Mouse (Mus musculus) stomach, embryonic 15.5 days (tissue): Measurements from ENCODE around the gene Gpm6a. TPM values are rescaled to one million over a fixed set of nuclear protein-coding genes. Genes with fewer than 3 reads are reported as not detected.

Source experiments
- ATAC-seq: fragments of 200-750 bp; cut with Nextera tagmentation; 2 replicates; pipeline ENCODE4 v1.8.0; 2017; ENCODE audit warnings: low read depth, moderate number of reproducible peaks, moderate TSS enrichment; ENCODE audit not compliant: insufficient read depth, low FRiP score
- H3K27ac ChIP-seq: fragments of 300-500 bp; sonication (generic); 2 replicates; pipeline ENCODE4 v1.5.1; 2015; ENCODE audit warnings: mild to moderate bottlenecking, inconsistent platforms
- H3K27me3 ChIP-seq: fragments of 300-500 bp; sonication (generic); replicated peaks from 2 replicates; pipeline ENCODE4 v1.6.1; 2015; ENCODE audit warnings: inconsistent platforms
- H3K36me3 ChIP-seq: fragments of 300-500 bp; sonication (generic); 2 replicates; pipeline ENCODE4 v1.6.1; 2015; ENCODE audit warnings: inconsistent platforms
- H3K4me1 ChIP-seq: fragments of 300-500 bp; sonication (generic); 2 replicates; pipeline ENCODE4 v1.6.1; 2015; ENCODE audit warnings: inconsistent platforms
- H3K4me2 ChIP-seq: fragments of 300-500 bp; sonication (generic); 2 replicates; pipeline ENCODE4 v1.6.1; 2015; ENCODE audit warnings: mild to moderate bottlenecking, inconsistent platforms
- H3K4me3 ChIP-seq: fragments of 300-500 bp; sonication (generic); replicated peaks from 2 replicates; pipeline ENCODE4 v1.5.1; 2015; ENCODE audit warnings: inconsistent platforms
- H3K9ac ChIP-seq: fragments of 300-500 bp; sonication (generic); 2 replicates; pipeline ENCODE4 v1.6.1; 2015; ENCODE audit warnings: inconsistent platforms
- H3K9me3 ChIP-seq: fragments of 300-500 bp; sonication (generic); 2 replicates; pipeline ENCODE4 v1.6.1; 2016; ENCODE audit warnings: inconsistent platforms
- WGBS: fragments of 180-500 bp; shearing (Covaris S2); methylation state at CpG from one replicate; pipeline ENCODE4 v1.1.7; 2015; 5-methylcytosine and 5-hydroxymethylcytosine counted together
- polyA plus RNA-seq: library from polyadenylated mRNA; unstranded; fragments of >200 nt; fragmentation: Nextera tagmentation; extraction: Ambion mirVana; gene quantifications from 2 replicates; pipeline ENCODE4 v1.2.1, GENCODE M21; 2015

Gpm6a gene
- polyA plus RNA-seq, 1 experiment from 2014 or later = 15.1 TPM

GRCm38 (mm10) chr8:54961571-54961970, 6.9 kb downstream of the Gpm6a start:
- H3K4me2 ChIP-seq = no peak overlapping the region
- no peak overlapping the region for H3K9ac ChIP-seq
- H3K36me3 ChIP-seq = no peaks in the 10 kb centered on the region
- no peak overlapping the region for H3K27ac ChIP-seq
- no peak overlapping the region for H3K4me3 ChIP-seq
- H3K27me3 ChIP-seq = no peaks in the 10 kb centered on the region
- H3K4me1 ChIP-seq = no peaks in the 10 kb centered on the region
- no peaks in the 10 kb centered on the region for H3K9me3 ChIP-seq
- ATAC-seq = no peak

GRCm38 (mm10) chr8:54975020-54975419, 20.4 kb downstream of the Gpm6a start:
- H3K4me2 ChIP-seq = no peak overlapping the region
- no peak for ATAC-seq
- no peak overlapping the region for H3K27ac ChIP-seq
- H3K4me1 ChIP-seq = no peaks in the 10 kb centered on the region
- no peak overlapping the region for H3K4me3 ChIP-seq
- 83% methylated on average over 1 of the region's 1 CpGs for WGBS
- H3K36me3 ChIP-seq = no peaks in the 10 kb centered on the region
- H3K27me3 ChIP-seq = no peaks in the 10 kb centered on the region
- H3K9ac ChIP-seq = no peak overlapping the region
- no peaks in the 10 kb centered on the region for H3K9me3 ChIP-seq

GRCm38 (mm10) chr8:54975506-54975905, 20.9 kb downstream of the Gpm6a start:
- no peaks in the 10 kb centered on the region for H3K4me1 ChIP-seq
- ATAC-seq = no peak
- no peak overlapping the region for H3K4me3 ChIP-seq
- 65% methylated on average over 2 of the region's 2 CpGs for WGBS
- H3K9me3 ChIP-seq = no peaks in the 10 kb centered on the region
- H3K27me3 ChIP-seq = no peaks in the 10 kb centered on the region
- no peak overlapping the region for H3K4me2 ChIP-seq
- no peak overlapping the region for H3K27ac ChIP-seq
- H3K9ac ChIP-seq = no peak overlapping the region
- H3K36me3 ChIP-seq = no peaks in the 10 kb centered on the region

GRCm38 (mm10) chr8:54975927-54976326, 21.3 kb downstream of the Gpm6a start:
- H3K9ac ChIP-seq = no peak overlapping the region
- no peak for ATAC-seq
- no peak overlapping the region for H3K4me2 ChIP-seq
- H3K27ac ChIP-seq = no peak overlapping the region
- no peaks in the 10 kb centered on the region for H3K27me3 ChIP-seq
- WGBS = 87% methylated on average over 2 of the region's 2 CpGs
- no peak overlapping the region for H3K4me3 ChIP-seq
- H3K36me3 ChIP-seq = no peaks in the 10 kb centered on the region
- H3K9me3 ChIP-seq = no peaks in the 10 kb centered on the region
- no peaks in the 10 kb centered on the region for H3K4me1 ChIP-seq

GRCm38 (mm10) chr8:54976663-54977062, 22.0 kb downstream of the Gpm6a start:
- WGBS = 62% methylated on average over 1 of the region's 1 CpGs
- Histone ChIP-seq H3K4me1 (no peaks in the 10 kb centered on the region), H3K27me3 (no peaks in the 10 kb centered on the region), H3K36me3 (no peaks in the 10 kb centered on the region), H3K27ac (no peak overlapping the region), H3K4me3 (no peak overlapping the region), H3K9ac (no peak overlapping the region), H3K9me3 (no peaks in the 10 kb centered on the region), H3K4me2 (no peak overlapping the region)
- ATAC-seq = no peak

GRCm38 (mm10) chr8:54986791-54987190, 32.1 kb downstream of the Gpm6a start:
- 64% methylated on average over 2 of the region's 2 CpGs for WGBS

GRCm38 (mm10) chr8:54989093-54989492, 34.5 kb downstream of the Gpm6a start:
- no peak overlapping the region for H3K4me2 ChIP-seq
- H3K9me3 ChIP-seq = no peaks in the 10 kb centered on the region
- no peak overlapping the region for H3K9ac ChIP-seq
- no peaks in the 10 kb centered on the region for H3K27me3 ChIP-seq
- no peaks in the 10 kb centered on the region for H3K36me3 ChIP-seq
- H3K27ac ChIP-seq = no peak overlapping the region
- H3K4me1 ChIP-seq = no peaks in the 10 kb centered on the region
- WGBS = 18% methylated on average over 2 of the region's 2 CpGs
- no peak for ATAC-seq
- H3K4me3 ChIP-seq = no peak overlapping the region

More at GRCm38 (mm10) chr8:54986791-54987190, 32.1 kb downstream of the Gpm6a start:
- no peak overlapping the region for H3K4me3 ChIP-seq
- no peaks in the 10 kb centered on the region for H3K4me1 ChIP-seq
- no peak for ATAC-seq
- H3K4me2 ChIP-seq = no peak overlapping the region
- no peaks in the 10 kb centered on the region for H3K27me3 ChIP-seq
- H3K9ac ChIP-seq = no peak overlapping the region
- no peaks in the 10 kb centered on the region for H3K36me3 ChIP-seq
- H3K27ac ChIP-seq = no peak overlapping the region
- H3K9me3 ChIP-seq = no peaks in the 10 kb centered on the region

GRCm38 (mm10) chr8:54991840-54992609, 37.4 kb downstream of the Gpm6a start:
- Histone ChIP-seq H3K27ac (no peak overlapping the region), H3K9me3 (no peaks in the 10 kb centered on the region), H3K9ac (no peak overlapping the region), H3K36me3 (no peaks in the 10 kb centered on the region), H3K27me3 (no peaks in the 10 kb centered on the region), H3K4me2 (no peak overlapping the region), H3K4me3 (no peak overlapping the region), H3K4me1 (no peaks in the 10 kb centered on the region)
- WGBS = 58% methylated on average over 3 of the region's 3 CpGs
- no peak for ATAC-seq

GRCm38 (mm10) chr8:54995662-54996061, 41.0 kb downstream of the Gpm6a start:
- no peak overlapping the region for H3K27ac ChIP-seq
- H3K4me1 ChIP-seq = no peaks in the 10 kb centered on the region
- no peak overlapping the region for H3K4me2 ChIP-seq
- no peak overlapping the region for H3K9ac ChIP-seq
- H3K9me3 ChIP-seq = no peaks in the 10 kb centered on the region
- H3K4me3 ChIP-seq = no peak overlapping the region
- ATAC-seq = no peak
- H3K27me3 ChIP-seq = no peaks in the 10 kb centered on the region
- 67% methylated on average over 1 of the region's 1 CpGs for WGBS
- H3K36me3 ChIP-seq = no peaks in the 10 kb centered on the region

GRCm38 (mm10) chr8:55002398-55002797, 47.8 kb downstream of the Gpm6a start:
- no peak overlapping the region for H3K27ac ChIP-seq
- no peaks in the 10 kb centered on the region for H3K27me3 ChIP-seq
- no peak overlapping the region for H3K9ac ChIP-seq
- H3K4me2 ChIP-seq = no peak overlapping the region
- no peak for ATAC-seq
- no peaks in the 10 kb centered on the region for H3K4me1 ChIP-seq
- H3K9me3 ChIP-seq = no peaks in the 10 kb centered on the region
- no peak overlapping the region for H3K4me3 ChIP-seq
- H3K36me3 ChIP-seq = no peaks in the 10 kb centered on the region
- 84% methylated on average over 1 of the region's 1 CpGs for WGBS

GRCm38 (mm10) chr8:55002946-55003345, 48.3 kb downstream of the Gpm6a start:
- H3K9ac ChIP-seq = no peak overlapping the region
- no peaks in the 10 kb centered on the region for H3K27me3 ChIP-seq
- no peak overlapping the region for H3K4me2 ChIP-seq
- H3K4me1 ChIP-seq = no peaks in the 10 kb centered on the region
- WGBS = 51% methylated on average over 2 of the region's 2 CpGs
- ATAC-seq = no peak
- H3K36me3 ChIP-seq = no peaks in the 10 kb centered on the region
- no peak overlapping the region for H3K4me3 ChIP-seq
- H3K27ac ChIP-seq = no peak overlapping the region
- H3K9me3 ChIP-seq = no peaks in the 10 kb centered on the region

GRCm38 (mm10) chr8:55012228-55012627, 57.6 kb downstream of the Gpm6a start:
- no peak overlapping the region for H3K4me3 ChIP-seq
- H3K27ac ChIP-seq = no peak overlapping the region
- H3K9me3 ChIP-seq = no peaks in the 10 kb centered on the region
- no peak for ATAC-seq
- no peak overlapping the region for H3K9ac ChIP-seq
- no peaks in the 10 kb centered on the region for H3K27me3 ChIP-seq
- no peaks in the 10 kb centered on the region for H3K36me3 ChIP-seq
- no peaks in the 10 kb centered on the region for H3K4me1 ChIP-seq
- H3K4me2 ChIP-seq = no peak overlapping the region
- 57% methylated on average over 2 of the region's 2 CpGs for WGBS

GRCm38 (mm10) chr8:55017071-55017470, 62.4 kb downstream of the Gpm6a start:
- Histone ChIP-seq H3K4me1 (no peaks in the 10 kb centered on the region), H3K9ac (no peak overlapping the region), H3K4me2 (no peak overlapping the region), H3K27me3 (no peaks in the 10 kb centered on the region), H3K27ac (no peak overlapping the region), H3K9me3 (no peaks in the 10 kb centered on the region), H3K36me3 (no peaks in the 10 kb centered on the region), H3K4me3 (no peak overlapping the region)
- 82% methylated on average over 1 of the region's 1 CpGs for WGBS
- no peak for ATAC-seq
